Mouse (Mus musculus) testis, adult 2 months (tissue): ENCODE measurements around the gene Gm20388.

Experiments used
- CTCF ChIP-seq: fragments of 200-500 bp; IDR thresholded peaks from 2 replicates; pipeline ENCODE4 v1.5.1; 2012; ENCODE audit warnings: low read depth, mild to moderate bottlenecking, inconsistent platforms, low read length, moderate library complexity; ENCODE audit not compliant: control insufficient read depth, insufficient read depth, insufficient replicate concordance
- POLR2A ChIP-seq: fragments of 200-500 bp; IDR thresholded peaks from 2 replicates; pipeline ENCODE4 v1.6.1; 2012; ENCODE audit warnings: low read depth, mild to moderate bottlenecking, inconsistent platforms, low read length, moderate library complexity; ENCODE audit not compliant: control insufficient read depth

DNA sequence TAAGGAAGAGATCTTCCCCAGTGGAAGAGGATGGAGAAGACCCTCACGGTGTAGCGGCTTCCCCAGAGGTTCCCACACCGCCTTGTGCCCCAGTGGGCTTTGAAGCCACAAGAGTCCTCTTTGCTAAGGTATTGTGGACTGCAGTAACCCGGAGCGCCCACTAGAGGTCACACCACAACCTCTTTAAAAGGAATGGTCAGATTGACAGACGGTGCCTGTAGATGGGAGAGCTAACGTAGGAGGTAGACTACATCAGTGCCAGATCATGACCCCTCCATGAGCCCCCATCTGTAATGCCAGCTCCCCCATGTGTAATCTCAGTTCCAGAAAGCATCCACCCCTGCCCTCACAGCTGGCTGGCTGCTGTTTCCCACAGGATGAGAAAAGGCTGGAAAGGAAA is 1636.5 kb downstream of the Gm20388 start:
- TF ChIP-seq POLR2A: no peak
- peak; percentile 63; the same call in 1 of the 2 replicates for TF ChIP-seq CTCF
